Mouse (Mus musculus): ENCODE measurements around the gene Sox6.

DNA sequence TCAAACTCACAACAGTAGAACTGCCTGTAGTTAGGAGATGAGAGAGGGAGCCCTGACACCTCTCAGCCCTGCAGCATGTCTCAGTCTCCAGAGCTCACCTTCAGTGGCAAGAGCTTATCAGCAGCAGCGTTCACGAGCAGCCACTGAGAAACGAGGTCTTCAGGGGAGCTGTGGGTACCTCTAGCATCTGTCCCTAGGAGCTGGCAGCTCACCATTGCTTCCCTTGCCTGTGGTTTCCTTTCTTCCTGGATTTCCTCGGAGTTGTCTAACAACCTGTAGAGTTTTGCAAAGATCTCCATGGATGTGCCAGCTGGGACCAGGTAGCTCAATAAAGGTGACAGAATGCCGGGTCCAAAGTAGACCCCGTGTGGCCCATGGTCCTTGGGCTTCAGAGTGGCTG is 563.4 kb downstream of the Sox6 start:
- no peak for TF ChIP-seq CTCF (IDR thresholded peaks at IDR 0.05; ENCODE audit: borderline replicate concordance, insufficient read depth, low read length)
- no peak for TF ChIP-seq POLR2A (IDR thresholded peaks at IDR 0.05; ENCODE audit: low read depth, low read length)

Measured in embryonic fibroblast, embryonic 13.5 days (primary cell).